Mouse (Mus musculus) thymus, postnatal 25 days (tissue): ENCODE data around the gene Bcl9.

ENCODE experiments used
- DNase-seq: peaks from one replicate; pipeline ENCODE4 v3.0.0; 2022

The Bcl9 gene

GRCm38 (mm10) chr3:97230631-97231404 is 66.9 kb downstream of the Bcl9 start:
- DNase-seq, result no peak

GRCm38 (mm10) chr3:97228457-97228856 is 69.3 kb downstream of the Bcl9 start:
- DNase-seq, result no peak

GRCm38 (mm10) chr3:97228020-97228419 is 69.7 kb downstream of the Bcl9 start:
- DNase-seq, result no peak

- DNase-seq, result peak; percentile 97
Measured at GRCm38 (mm10) chr3:97227259-97228005, 70.3 kb downstream of the Bcl9 start.

DNA sequence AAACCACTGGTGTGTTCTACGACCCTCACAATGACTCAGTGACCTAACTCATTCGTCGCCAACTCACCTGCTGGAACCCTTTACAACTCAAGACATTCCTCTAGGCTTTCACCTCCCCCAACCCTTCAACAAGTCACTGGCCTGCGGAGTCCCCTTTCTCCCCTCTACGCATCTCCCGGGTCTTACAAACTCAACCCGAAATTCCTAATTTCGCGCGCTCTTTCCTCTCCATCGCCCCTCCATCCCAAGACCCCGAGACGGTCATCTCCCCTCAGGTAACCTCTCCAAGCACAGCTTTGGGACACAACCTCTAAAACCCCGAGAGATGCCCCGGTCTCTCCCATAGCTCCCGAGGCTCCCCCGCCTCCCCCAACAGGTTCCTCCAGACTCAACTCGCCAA is 71.0 kb downstream of the Bcl9 start:
- DNase-seq, result no peak

GRCm38 (mm10) chr3:97225231-97225630 is 72.5 kb downstream of the Bcl9 start:
- DNase-seq, result no peak

GRCm38 (mm10) chr3:97223261-97223660 is 74.5 kb downstream of the Bcl9 start:
- no peak for DNase-seq

DNA sequence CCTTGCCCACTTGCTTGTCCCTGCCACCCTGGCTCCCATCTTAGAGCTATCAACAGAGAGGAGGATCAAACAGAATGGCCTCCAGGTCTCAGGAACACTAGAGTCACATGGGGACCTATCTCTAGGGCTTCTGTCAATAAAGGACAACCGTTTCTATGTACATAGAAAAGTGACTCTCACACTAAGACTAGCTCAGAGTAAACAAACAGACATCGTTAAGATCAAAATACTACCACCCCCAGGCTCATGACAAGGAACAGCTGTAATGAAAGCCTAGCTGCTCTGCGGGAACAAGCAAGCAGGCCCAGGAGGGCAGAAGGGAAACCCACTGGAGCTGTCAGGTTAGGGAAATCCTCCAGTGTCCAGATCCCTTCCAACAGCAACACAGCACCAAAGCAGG is 82.2 kb downstream of the Bcl9 start:
- DNase-seq, result no peak

- DNase-seq, result no peak
Measured at GRCm38 (mm10) chr3:97214439-97214838, 83.3 kb downstream of the Bcl9 start.

GRCm38 (mm10) chr3:97213871-97214270 is 83.8 kb downstream of the Bcl9 start:
- no peak for DNase-seq

- no peak for DNase-seq
Measured at GRCm38 (mm10) chr3:97211177-97211576, 86.5 kb downstream of the Bcl9 start.

DNA sequence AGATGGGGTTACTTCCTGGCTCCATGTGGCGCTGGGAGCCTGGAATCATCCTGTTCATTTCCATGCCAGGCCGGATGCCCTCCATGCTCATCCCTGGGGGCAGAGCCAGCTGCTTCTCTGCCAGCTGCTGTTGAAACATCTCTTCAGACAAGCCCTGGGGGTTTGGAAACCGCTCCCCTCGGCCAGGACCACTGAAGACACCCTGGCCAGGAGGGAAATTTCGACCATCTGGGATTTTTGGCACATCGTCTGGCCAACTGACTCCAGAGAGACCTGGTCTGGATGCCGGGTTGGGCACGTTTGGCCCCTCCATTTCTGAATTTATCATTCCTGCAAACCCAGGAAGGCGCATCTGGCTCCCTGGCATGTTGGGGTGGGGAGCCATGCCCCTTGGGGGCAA is 88.4 kb downstream of the Bcl9 start:
- no peak for DNase-seq

DNA sequence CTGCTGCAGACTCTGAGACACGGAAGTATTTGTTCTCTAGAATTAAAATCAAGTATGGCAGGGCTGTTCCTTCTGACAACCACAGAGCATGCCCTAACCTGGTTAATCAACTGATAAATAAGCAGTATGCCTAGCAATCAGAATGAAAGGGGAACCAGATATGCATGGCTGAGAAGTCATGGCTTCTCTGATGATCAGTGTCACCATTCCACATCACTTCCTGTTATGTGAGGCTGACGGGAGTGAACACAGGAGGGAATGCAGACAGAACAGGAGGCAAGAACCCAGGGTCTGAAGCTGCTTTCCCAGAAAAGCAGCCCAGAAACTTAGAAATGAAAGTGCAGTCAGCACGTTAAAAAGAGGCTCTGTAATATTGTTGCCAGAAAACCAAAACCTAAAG is 91.2 kb downstream of the Bcl9 start:
- DNase-seq, result no peak

DNA sequence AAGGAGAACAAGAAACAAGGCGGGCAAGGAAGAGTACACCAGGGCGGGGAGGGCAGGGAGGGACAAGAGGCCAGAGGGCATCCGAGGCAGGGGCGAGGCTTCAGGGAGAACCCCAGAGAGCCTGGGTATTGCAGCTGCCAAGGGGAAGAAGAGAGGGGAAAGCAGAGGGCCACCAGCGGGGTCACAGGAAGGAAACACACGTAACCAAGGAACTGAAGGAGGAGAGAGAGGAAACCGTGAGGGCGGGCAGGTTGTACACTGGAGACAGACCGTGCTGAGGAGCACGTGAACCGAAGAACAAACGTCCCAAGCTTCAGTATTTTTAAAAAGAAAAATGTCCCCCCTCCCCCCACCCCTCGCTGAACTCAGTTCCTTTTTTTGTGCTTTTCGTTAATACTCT is 93.8 kb downstream of the Bcl9 start:
- DNase-seq, result peak; percentile 38

DNA sequence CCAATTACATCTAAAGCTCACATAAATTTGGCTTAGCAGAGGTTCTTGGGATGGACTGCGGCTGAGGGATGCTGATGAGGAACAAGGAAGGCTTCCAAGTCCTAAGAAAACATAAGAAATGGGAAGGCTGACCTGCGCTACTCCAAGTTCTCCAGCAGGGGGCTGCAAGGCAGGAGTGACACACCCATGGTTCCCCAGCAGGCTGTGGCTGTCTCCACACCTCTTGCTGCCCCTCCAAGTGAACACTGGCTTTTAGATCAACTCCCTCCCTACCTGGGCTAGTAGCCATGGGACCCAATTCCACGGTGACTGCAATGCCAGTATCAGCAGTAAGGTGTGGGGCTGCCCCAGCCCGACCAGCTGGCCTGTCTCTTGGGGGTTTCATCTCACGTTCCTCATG is 95.8 kb downstream of the Bcl9 start:
- DNase-seq, result peak; percentile 63

- DNase-seq, result no peak
Measured at GRCm38 (mm10) chr3:97199261-97199660, 98.5 kb downstream of the Bcl9 start.

GRCm38 (mm10) chr3:97196571-97196970 is 101.1 kb downstream of the Bcl9 start:
- DNase-seq, result no peak

GRCm38 (mm10) chr3:97185098-97185860 is 112.4 kb downstream of the Bcl9 start:
- peak; percentile 69 for DNase-seq

- DNase-seq, result peak; percentile 22
Measured at GRCm38 (mm10) chr3:97183810-97184209, 113.9 kb downstream of the Bcl9 start.

DNA sequence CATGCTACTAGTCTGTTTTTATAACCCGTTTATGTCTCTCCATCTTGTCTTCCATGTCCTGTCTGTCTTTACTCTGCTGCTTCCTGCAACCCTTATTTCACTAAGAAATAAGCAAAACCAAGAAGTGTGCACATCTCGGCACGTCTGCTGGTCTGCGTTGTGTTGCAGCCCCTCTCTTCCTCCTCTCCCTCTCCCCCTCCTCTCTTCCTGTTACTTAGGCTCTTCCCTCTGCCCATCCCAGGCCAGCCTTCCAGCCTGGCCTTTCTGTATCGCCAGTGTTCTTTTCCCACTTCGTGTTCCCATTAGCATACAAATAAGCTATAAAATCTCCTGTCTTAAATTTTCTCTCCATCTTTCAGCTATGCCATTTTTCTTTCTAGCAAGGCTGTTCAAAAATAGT is 117.2 kb downstream of the Bcl9 start:
- no peak for DNase-seq

- DNase-seq, result no peak
Measured at GRCm38 (mm10) chr3:97178885-97179284, 118.8 kb downstream of the Bcl9 start.

DNA sequence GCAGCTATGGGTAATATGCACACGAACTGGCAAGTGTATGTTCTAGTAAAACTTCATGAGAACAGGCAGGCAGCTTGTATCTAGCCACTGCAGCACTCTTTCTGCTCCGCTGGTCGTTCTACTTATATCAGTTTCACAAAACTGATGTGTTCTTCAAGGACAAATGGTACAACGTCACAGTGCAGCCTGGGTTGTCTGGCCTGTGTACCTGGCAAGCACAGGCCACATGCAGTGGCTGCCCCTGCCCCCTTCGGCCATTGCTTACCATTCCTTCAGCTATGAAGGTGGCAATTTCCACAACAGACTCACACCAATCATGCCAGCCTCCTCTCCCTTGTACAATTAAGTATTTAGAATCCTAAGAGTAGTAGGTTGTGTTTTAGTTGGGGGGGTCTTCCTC is 125.1 kb downstream of the Bcl9 start:
- no peak for DNase-seq

DNA sequence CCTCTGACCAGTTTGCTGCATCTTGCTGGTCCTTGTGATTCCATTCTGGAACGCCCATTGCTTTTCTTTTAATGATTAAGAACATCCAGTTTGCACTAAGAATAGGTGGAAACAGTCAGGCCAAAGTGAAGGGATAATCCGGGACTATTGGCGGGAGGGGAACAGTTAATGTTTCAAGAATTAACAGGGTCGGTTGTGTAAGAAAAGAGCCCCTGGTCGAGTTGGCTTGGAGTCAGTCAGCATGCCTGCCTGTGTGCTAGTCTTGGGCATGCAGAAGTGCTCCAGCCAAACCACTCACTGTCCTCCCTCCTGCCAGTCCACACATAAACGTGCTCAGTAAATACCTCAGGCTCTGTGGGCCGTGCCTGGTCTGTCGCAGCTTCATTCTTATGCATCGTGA is 125.5 kb downstream of the Bcl9 start:
- DNase-seq, result no peak

DNA sequence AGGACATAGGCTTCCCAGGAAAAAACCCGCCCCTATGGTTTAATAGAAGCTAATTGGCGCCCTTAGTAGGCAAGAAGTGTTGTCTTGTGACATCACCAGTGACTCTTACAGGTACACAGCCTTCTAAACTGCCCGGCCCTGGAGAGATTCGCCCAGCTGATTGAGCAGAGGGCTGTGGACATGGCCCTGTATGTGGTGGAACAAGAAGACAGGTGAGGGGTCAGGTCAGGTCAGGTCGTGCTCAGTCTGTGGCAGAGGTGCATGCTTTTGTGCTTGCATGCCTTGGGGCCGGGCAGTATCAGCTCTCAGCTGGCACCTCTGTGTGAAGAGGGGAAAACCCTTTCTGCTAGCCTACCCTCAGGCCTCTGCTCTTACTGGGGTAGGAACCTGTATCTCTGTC is 126.2 kb downstream of the Bcl9 start:
- no peak for DNase-seq
